Mouse (Mus musculus) splenic B cell, adult 2 months (primary cell): ENCODE data around the gene Katnal1.

ENCODE experiments used
- DNase-seq: peaks from one replicate; pipeline ENCODE4 v3.0.0-alpha.2; 2011; ENCODE audit warnings: low read depth, low spot score
- H3K27me3 ChIP-seq: 2 replicates; pipeline ENCODE4 v1.6.1; 2012; ENCODE audit warnings: mild to moderate bottlenecking, low read length, moderate library complexity, mixed read lengths; ENCODE audit not compliant: control insufficient read depth, poor library complexity, insufficient read depth, severe bottlenecking
- H3K36me3 ChIP-seq: 2 replicates; pipeline ENCODE4 v1.6.1; 2012; ENCODE audit warnings: mild to moderate bottlenecking, low read length, moderate library complexity, mixed read lengths; ENCODE audit not compliant: control insufficient read depth, poor library complexity, insufficient read depth, severe bottlenecking

The Katnal1 gene

GRCm38 (mm10) chr5:148960211-148960610, 31.1 kb upstream of the Katnal1 start:
- Histone ChIP-seq H3K36me3 (no peaks in the 10 kb centered on the region), H3K27me3 (no peaks in the 10 kb centered on the region)
- no peak for DNase-seq

- H3K27me3 ChIP-seq: no peaks in the 10 kb centered on the region
- DNase-seq: peak; percentile 87
- no peaks in the 10 kb centered on the region for H3K36me3 ChIP-seq
These were observed 30.2 kb upstream of the Katnal1 start for GRCm38 (mm10) chr5:148959068-148959990.

- peak; percentile 61 for DNase-seq
- no peaks in the 10 kb centered on the region for H3K27me3 ChIP-seq
These were observed 29.2 kb upstream of the Katnal1 start for GRCm38 (mm10) chr5:148958355-148958754.

GRCm38 (mm10) chr5:148956898-148957535, 27.9 kb upstream of the Katnal1 start:
- DNase-seq: no peak
- H3K27me3 ChIP-seq: no peaks in the 10 kb centered on the region
- H3K36me3 ChIP-seq: no peaks in the 10 kb centered on the region

More at GRCm38 (mm10) chr5:148958355-148958754, 29.2 kb upstream of the Katnal1 start:
- H3K36me3 ChIP-seq: no peaks in the 10 kb centered on the region

GRCm38 (mm10) chr5:148956091-148956490, 27.0 kb upstream of the Katnal1 start:
- Histone ChIP-seq H3K36me3 (no peaks in the 10 kb centered on the region), H3K27me3 (no peaks in the 10 kb centered on the region)
- no peak for DNase-seq

- H3K36me3 ChIP-seq: no peaks in the 10 kb centered on the region
- H3K27me3 ChIP-seq: no peaks in the 10 kb centered on the region
- DNase-seq: no peak
These were observed 26.5 kb upstream of the Katnal1 start for GRCm38 (mm10) chr5:148955575-148955974.

- no peaks in the 10 kb centered on the region for H3K36me3 ChIP-seq
- no peaks in the 10 kb centered on the region for H3K27me3 ChIP-seq
- no peak for DNase-seq
These were observed 25.4 kb upstream of the Katnal1 start for GRCm38 (mm10) chr5:148954314-148955060.

- H3K27me3 ChIP-seq: no peaks in the 10 kb centered on the region
- no peak for DNase-seq
These were observed 24.0 kb upstream of the Katnal1 start for GRCm38 (mm10) chr5:148953098-148953497.

GRCm38 (mm10) chr5:148952419-148952818, 23.3 kb upstream of the Katnal1 start:
- Histone ChIP-seq H3K36me3 (no peaks in the 10 kb centered on the region), H3K27me3 (no peaks in the 10 kb centered on the region)
- DNase-seq: peak; percentile 83

More at GRCm38 (mm10) chr5:148953098-148953497, 24.0 kb upstream of the Katnal1 start:
- H3K36me3 ChIP-seq: no peaks in the 10 kb centered on the region

GRCm38 (mm10) chr5:148951360-148951759, 22.2 kb upstream of the Katnal1 start:
- Histone ChIP-seq H3K36me3 (no peaks in the 10 kb centered on the region), H3K27me3 (no peaks in the 10 kb centered on the region)
- no peak for DNase-seq

- H3K27me3 ChIP-seq: no peaks in the 10 kb centered on the region
- peak; percentile 29 for DNase-seq
- no peaks in the 10 kb centered on the region for H3K36me3 ChIP-seq
These were observed 20.9 kb upstream of the Katnal1 start for GRCm38 (mm10) chr5:148950064-148950463.

GRCm38 (mm10) chr5:148948577-148948976, 19.5 kb upstream of the Katnal1 start:
- DNase-seq: peak; percentile 61

GRCm38 (mm10) chr5:148947412-148947811, 18.3 kb upstream of the Katnal1 start:
- DNase-seq: peak; percentile 49
- Histone ChIP-seq H3K27me3 (no peaks in the 10 kb centered on the region), H3K36me3 (no peaks in the 10 kb centered on the region)

More at GRCm38 (mm10) chr5:148948577-148948976, 19.5 kb upstream of the Katnal1 start:
- H3K36me3 ChIP-seq: no peaks in the 10 kb centered on the region
- no peaks in the 10 kb centered on the region for H3K27me3 ChIP-seq

GRCm38 (mm10) chr5:148946787-148947186, 17.7 kb upstream of the Katnal1 start:
- no peaks in the 10 kb centered on the region for H3K27me3 ChIP-seq
- peak; percentile 56 for DNase-seq
- no peaks in the 10 kb centered on the region for H3K36me3 ChIP-seq
